Mouse (Mus musculus) gastrocnemius, postnatal 14 days (tissue): ENCODE measurements around the gene Tmem209. TPM values are rescaled to one million over a fixed set of nuclear protein-coding genes. Genes with fewer than 3 reads are reported as not detected.
A peak's percentile ranks its signal among the peaks of the same experiment; 100 is the strongest.

Experiments used
- DNase-seq: peaks from one replicate; pipeline ENCODE4 v3.0.0; 2021; ENCODE audit warnings: mixed read lengths
- intact Hi-C: fragments of 180-260 bp; cut with DNase I; formaldehyde crosslinking; loops from one replicate; pipeline ENCODE4 v1.15.1; 2025; ENCODE audit warnings: low total_unique reads
- total RNA-seq, 2 experiments: library from RNA; stranded (reverse); gene quantifications; 2 replicates each; pipeline ENCODE4 v1.2.3; 2021

Tmem209 gene
- total RNA-seq, 2 experiments from 2014 or later = 7.9 to 8.3 TPM

DNA sequence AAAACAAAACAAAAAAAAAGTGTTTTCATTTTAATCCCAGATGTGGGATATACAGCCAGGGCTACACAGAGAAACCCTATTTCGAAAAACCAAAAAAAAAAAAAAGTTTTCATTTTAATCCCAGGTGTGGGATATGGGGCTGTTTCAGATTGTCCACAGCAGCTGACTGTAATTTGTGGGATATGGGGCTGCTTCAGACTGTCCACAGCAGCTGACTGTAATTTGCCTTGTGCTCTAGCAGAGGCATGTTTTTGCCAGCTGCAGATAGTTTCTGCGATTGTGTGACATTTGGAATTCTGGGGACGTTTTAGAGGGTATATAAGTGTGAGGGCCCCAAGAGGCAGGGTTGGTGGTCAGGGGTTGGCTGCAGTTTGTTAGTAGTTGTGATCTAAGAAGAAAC lies 37.9 kb downstream of the Tmem209 start:
- intact Hi-C loops = no loop called here
- no peak for DNase-seq

DNA sequence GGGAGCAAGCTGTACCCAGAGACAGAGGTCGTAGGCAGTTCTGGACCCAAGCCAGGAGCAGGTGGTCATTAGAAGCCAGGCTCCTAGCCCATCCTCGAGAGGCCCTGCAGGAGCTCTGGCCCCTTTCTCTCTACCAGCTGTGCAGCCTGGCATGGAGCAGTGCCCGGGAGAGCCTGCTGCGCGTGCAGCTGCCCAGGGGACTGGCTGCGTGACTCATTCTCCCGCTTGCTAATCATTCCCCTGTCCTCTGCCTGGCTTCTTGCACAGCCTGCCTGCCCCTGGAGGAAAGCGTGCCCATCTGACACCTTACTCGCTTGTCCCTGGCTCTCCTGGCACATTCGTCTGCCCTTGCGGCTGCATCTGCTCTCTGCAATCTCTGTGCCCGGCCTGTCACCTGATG lies 40.2 kb downstream of the Tmem209 start:
- intact Hi-C loops = no loop called here
- peak; percentile 72 for DNase-seq

DNA sequence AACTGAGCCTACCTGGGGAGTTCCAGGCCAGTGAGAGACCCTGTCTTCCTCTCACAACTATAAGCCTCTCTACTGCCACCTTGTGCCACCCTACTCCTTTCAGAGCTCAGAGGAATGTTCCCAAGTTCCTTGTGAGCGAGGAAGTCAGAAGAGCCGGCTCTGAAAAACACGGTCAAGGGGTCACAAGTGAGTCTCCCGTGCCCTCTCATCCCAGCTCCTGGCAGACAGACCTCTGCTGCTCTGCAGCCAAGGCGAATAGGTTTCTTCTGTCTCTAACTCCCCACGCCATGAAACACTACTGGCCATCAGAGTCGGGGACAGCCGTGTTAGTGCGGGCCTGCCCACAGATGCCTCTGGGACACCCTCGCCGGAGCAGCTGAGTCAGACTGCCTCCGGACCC lies 40.9 kb downstream of the Tmem209 start:
- intact Hi-C loops = no loop called here
- DNase-seq = peak; percentile 50

- no peak for DNase-seq
- intact Hi-C loops = no loop called here
Observed at GRCm38 (mm10) chr6:30468058-30468457, 41.5 kb downstream of the Tmem209 start.

DNA sequence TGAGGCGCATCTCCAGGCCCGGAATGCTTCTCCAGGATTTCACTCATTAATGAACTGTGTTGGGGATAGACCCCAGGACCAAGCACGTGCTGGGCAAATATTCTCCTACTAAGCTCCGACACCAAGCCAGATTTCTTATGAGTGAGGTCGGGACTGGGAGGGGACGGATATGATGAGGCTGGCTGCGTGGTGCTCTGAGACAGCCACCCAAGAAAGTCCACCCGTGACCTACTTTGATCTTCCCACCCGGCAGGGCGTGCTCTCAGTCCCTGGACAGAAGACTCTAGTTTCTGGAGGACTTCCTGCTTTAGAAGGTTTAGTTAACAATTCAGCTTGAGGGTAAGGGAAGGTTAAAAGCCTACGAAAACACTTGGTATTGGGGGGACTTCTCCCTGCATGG lies 44.0 kb downstream of the Tmem209 start:
- no peak for DNase-seq
- intact Hi-C loops = no loop called here

GRCm38 (mm10) chr6:30462822-30463221 lies 46.8 kb downstream of the Tmem209 start:
- no peak for DNase-seq
- intact Hi-C loops = no loop called here

DNA sequence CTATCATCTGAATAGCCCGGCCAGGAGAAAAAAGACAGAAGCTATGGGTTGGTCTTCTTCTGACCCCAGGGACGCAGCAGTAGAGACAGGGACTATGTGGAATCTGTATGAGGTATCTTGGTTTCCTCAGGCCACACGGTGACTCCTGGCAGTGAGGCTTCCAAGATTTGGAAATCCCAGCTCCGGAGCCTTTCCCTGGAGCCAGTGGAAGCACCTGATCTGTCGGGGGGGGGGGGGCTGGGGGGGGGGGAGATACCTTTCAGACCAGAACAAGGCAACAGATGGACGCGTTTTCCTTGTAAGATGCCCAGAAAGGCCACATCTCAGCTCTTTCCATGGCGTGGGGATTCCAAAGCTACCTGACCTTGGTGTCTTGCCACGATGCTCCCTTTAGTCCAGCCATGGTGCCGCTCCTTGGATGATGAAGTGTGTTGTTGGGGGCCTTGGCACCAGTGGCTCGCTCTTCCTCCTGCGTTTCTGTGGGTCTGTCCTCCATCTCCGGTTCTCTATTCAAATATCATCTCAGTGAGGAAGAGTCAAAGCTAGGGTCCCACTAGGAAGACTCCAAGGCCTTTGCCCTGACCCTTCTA lies 47.7 kb downstream of the Tmem209 start:
- intact Hi-C loops = loop anchor here (2.0 kb wide), 1 partner anchor 63 kb away; no protein-coding TSS in a partner anchor
- DNase-seq = no peak

- intact Hi-C loops = loop anchor here (2.0 kb wide), 1 partner anchor 62 kb away; no protein-coding TSS in a partner anchor
- DNase-seq = no peak
Observed at GRCm38 (mm10) chr6:30460750-30461446, 48.7 kb downstream of the Tmem209 start.

DNA sequence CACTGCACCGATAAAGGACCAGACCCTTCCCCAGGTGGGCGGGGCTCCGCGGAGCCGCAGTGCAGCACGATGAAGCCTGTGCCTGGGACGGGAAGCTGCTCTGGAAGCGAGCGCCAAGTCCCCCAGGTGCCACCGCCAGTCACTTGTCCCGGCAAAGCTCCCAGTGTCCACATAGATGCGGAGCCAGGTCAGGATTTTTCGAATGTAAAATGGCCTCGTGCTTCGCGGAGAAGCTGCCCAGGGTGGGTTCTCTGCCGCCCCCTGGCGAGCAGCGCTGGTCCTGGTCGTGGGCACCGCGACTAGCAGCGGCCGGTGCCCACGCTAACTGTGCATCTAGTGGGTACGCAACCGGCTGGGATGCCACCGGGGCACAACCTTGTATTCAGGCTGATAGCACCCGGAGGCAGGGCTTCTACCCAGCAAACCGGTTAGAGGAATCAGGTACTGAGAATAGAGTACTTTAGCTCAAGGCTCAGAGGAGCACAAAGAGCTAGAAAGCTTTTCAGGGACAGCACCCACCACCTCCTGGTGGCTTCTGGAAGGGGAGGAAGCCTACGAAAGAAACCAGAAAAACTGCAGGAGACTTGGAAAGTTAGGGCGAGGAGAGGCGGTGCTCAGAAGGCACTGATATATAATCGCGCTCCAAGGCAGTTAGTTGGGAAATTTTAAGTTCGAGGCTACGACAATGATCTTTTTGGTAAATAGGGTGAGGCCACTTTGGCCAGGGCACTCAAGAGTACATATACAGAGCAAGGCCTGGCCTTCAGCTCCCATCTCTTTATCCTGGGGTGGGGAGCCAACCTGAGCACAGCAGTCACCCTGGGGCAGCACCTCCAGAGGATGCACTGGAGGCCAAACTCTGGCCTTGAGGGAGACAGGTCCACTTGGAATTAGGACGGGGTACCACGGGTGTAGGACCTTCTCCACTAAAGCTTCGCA lies 49.5 kb downstream of the Tmem209 start:
- peak; percentile 82 for DNase-seq
- intact Hi-C loops = loop anchor here (2.0 kb wide), 1 partner anchor 61 kb away; no protein-coding TSS in a partner anchor

- peak; percentile 55 for DNase-seq
- intact Hi-C loops = no loop called here
Observed at GRCm38 (mm10) chr6:30459056-30459747, 50.4 kb downstream of the Tmem209 start.

GRCm38 (mm10) chr6:30458626-30459025 lies 51.0 kb downstream of the Tmem209 start:
- intact Hi-C loops = no loop called here
- DNase-seq = no peak

DNA sequence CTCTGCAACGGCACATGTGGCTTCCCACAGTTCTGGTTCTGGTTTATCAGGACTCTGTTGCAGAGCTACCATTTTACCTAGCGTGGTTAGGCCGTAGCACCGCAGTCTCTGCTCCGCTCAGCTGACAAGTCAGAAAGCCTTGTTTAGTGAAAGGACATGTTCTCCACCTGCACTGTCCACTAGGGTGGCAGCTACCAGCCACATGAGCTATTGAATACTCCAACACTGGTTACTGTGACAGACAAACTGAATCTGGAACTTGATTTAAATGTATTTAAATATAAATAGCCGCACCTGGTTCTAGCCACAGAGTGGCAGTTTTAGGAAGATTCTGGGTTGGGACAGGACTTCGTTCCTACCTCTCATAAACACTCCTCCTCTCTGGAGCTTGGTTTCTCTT lies 52.6 kb downstream of the Tmem209 start:
- intact Hi-C loops = no loop called here
- DNase-seq = no peak

GRCm38 (mm10) chr6:30439576-30439975 lies 70.0 kb downstream of the Tmem209 start:
- intact Hi-C loops = no loop called here
- DNase-seq = no peak

- intact Hi-C loops = no loop called here
- DNase-seq = no peak
Observed at GRCm38 (mm10) chr6:30437054-30437453, 72.5 kb downstream of the Tmem209 start.

GRCm38 (mm10) chr6:30436476-30436875 lies 73.1 kb downstream of the Tmem209 start:
- DNase-seq = no peak
- intact Hi-C loops = no loop called here

GRCm38 (mm10) chr6:30432461-30433192 lies 77.0 kb downstream of the Tmem209 start:
- no peak for DNase-seq
- intact Hi-C loops = no loop called here
